Mouse (Mus musculus) lung, postnatal 4 days (tissue): ENCODE measurements around the gene Med31.
A peak's percentile ranks its signal among the peaks of the same experiment; 100 is the strongest.

Experiments used
- DNase-seq, 2 experiments: peaks; one replicate each; pipeline ENCODE4 v3.0.0; 2021

Med31 gene

DNA sequence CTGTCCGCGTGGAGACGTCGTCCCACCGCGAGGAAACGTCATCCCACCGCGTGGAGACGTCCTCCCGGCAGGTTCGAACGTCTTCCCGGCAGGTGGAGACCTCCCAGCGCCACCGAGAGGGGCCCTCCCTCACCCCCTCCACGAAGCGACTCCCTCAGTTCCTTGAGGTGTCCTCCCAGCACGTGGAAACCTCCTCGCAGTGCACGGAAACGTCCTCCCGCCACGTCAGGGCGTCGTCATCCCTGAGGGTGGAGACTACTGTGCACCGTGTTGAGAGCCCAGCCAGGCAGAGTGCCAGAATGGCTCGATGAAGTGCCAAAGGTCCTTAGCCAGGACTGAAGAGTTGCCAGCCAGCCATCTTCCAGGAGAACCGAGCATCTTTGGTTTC lies at the start of gene Med31:
Gene Med31, minus strand, starts transcription at position 183 of the 388 bp plus-strand sequence.
- peak; percentile 82 to 85 for DNase-seq

DNA sequence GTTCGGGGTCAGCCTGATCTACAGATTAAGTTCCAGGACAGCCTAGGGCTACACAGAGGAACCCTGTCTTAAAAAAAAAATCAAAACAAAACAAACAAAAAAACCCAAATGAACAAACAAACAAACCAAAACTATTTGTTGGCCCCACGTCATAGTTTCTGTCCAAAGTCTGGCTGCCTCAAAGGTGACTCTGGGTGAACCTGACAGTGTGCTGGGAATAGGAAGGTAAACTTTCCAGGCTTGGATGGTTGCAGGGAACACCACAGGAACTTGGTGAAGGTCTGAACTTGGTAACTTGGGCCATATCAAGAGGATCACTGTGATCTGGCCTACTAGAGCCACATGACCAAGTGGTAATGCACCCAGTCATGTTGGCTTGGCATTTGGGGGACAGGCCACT lies 41.0 kb upstream of the Med31 start:
- no peak for DNase-seq

DNA sequence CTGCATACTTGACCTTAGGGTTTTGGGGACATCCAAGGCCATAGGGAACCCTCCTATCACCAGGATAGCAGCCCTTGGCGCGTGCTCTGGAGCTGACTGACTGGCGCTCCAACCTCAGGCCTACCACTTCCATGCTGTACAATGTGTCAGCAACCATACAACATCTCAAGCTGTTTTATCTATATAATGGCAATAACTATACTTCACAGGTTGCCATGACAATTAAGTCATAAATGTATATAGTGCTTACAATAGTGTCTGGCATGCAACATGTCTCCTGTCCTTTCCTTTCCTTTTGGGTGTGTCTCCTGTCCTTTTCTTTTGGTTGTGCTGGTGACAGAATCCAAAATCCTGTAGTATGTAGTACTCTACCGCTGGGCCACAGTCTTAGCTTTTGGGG lies 40.2 kb upstream of the Med31 start:
- DNase-seq, result no peak

DNA sequence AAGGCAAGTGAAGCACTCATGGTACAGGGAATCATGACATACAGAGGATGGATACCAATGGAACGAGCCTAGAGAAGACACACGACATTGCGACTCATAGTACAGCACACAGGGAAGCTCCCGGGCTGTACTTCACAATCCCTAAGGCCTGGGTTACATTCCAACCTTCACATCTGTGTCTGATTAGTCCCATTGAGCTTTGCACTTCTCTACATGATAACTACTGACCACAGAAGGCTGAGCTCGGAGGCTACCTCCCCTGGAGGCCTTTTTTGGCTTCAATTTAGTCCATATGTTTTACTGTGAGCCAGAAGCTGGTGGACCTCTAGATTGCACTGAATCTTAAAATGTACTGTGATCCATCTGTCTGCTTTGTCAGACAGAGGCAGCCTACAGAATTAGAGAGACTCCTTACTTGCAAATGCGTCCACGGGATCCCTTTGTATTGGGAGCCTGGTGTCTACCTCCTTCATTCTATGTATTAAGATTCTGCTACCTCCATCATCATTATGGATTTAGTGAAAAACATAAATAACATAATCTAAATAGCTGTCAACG lies 29.9 kb upstream of the Med31 start:
- DNase-seq, result no peak

DNA sequence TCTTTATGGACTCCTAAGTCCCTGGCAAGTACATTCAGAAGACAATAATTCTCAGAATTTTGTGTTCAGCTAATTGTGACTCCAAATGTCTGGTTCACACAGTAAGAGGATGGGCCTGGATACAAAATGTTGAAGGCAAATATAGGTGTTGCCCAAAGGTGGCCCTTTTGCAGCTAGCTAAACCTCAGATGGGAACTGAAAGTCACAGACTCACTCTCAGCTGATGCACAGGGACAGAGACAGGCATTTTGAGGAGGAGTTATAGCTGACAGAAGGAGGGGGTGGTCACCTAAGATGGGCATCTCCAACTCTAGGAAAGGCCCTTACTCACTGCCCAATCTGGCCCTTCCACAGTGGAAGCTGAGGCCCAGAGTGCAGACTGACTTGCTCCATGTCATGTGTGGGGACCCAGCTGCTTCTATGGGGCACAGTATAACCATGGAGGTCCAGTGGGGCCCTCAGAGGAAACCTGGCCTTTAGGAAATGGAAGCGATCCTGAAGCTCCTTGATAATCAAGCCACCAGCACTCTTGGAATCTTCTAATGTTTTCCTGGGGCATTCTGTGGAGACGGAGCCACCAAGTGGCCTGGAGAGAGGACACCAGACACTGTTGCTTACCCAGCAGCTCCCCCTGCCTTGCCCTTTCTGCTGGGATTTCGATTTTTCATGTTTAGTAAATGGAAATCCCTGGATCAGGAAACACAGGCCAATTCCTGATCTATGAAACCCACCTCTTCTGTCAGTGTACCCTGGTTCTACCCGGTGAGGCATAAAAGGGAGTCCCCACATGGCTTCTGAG lies 24.9 kb upstream of the Med31 start:
- DNase-seq, result no peak

DNA sequence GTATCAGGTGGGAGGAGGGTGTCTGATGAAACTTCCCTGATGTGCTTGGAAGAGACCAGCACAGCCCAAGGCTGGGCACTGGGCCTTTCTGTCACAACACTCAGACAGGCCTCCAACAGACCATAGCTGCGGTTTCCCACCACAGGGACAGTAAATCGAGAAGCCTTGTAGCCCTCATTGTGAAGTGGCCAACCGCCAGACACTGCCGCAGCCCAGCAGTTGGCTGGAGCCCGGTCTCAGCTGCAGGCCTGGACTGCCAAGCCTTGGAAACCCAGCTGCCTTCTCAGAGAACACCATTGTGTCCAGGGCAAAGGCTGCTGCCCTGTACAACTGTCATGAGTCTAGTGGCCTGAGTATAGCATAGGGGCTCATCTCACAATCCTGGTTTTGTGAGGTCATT lies 18.6 kb upstream of the Med31 start:
- DNase-seq, result no peak

DNA sequence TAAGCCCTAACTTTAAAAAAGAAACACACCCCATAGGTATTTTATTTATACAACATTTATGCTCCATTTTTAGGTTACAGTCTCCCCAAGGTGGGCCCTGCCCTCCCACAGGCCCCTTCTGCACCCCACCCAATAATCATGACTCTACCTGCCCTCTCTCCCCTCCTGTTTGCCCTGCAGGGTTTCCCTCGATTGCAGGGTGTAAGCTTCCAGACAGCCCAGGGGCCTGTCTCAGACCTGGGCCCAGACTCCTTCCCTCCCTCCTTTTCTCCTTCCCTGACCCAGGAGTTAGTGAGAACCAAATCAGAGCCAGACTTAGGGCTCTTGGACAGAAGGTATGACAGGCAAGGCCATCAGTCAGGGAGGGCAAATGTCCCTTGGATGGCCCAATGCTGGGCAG lies 17.6 kb upstream of the Med31 start:
- no peak for DNase-seq

DNA sequence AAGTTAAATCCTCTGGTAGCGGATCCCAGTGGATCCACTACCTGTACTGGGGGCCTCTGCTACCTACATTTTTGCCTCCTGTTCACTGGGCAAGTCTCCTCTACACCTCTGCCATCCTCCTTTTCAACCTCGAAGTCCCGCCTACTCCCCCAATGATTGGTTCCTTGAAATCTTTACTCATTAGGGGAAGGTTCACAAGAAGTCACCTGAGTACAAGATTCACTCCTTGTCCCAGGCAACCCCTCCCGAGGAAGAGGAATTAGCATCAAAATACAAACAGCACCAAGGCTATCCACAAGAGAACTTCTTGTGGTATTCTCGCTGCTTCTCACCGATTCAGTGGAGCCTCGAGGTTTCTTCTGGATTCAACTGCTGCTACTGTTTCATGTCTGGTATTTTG lies 16.7 kb upstream of the Med31 start:
- no peak for DNase-seq

DNA sequence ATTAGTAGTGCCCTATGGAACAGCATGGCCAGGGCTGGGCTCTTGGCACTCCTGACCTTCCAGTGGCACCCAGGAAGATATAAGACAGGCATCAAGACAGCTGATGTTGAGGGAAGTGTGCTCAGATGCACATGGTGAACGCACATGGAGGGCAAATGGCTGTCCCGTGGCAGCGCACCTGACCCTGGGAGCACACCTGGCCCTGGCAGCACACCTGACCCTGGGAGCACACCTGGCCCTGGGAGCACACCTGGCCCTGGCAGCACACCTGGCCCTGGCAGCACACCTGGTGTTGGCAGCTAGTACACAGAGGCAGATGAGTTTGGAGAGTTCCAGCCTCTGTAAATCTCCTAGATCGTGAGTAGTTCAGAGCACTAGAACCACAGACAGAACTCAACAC lies 13.1 kb upstream of the Med31 start:
- no peak for DNase-seq

DNA sequence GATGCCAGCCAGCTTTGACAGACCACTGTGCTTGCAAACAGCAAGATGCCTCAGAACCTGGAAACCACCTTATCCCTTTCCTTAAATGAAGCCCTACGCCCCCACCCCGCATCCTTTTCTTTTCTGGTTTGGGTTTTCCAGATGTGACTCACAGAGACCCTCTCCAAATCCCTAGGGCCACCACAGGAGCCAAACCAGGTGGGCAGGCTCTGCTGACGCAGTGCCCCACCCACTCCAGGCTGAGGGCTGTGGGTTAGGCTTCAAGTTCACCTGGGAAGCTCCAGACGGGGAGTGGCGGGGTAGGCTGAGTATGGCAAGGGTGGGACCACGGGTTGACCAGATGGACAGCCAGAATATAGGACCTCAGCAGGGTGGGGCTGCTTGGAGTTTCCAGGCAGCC lies 11.5 kb upstream of the Med31 start:
- no peak for DNase-seq

DNA sequence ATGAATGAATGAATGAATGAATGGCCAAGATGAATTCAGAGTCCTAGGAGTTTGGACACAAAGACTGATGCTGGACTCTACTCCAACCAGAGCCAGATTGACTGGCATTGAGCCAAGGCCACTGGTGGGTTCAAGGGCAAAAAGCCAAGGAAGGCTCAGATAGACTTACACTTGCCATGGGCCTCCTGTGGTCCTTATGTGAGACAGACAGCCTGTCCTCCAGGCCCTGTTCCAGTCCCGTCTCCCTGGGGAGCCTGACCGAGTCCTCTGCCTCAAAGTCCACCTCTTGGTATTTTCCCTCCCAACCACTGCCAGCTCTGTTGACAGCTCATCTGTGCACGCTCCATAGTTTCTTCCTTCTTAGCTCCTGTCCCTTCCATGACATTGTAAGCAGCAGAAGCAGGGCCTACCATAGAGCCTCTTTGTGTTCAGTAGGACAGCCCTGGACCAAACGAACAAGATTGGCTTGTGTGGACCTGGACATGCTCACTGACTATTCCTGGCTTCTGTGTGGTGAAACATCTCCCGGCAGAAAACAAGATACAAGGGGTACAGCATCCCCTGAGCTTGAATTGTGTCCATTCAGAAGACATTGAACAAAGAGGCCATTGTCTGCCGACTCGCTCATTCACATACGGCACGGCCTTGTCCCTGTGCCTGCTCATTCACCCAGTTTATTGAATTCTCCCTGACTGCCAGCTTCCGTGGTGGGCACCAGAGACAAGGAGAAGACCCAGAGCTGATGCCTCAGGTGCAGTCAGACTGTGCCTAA lies 10.8 kb upstream of the Med31 start:
- no peak for DNase-seq

DNA sequence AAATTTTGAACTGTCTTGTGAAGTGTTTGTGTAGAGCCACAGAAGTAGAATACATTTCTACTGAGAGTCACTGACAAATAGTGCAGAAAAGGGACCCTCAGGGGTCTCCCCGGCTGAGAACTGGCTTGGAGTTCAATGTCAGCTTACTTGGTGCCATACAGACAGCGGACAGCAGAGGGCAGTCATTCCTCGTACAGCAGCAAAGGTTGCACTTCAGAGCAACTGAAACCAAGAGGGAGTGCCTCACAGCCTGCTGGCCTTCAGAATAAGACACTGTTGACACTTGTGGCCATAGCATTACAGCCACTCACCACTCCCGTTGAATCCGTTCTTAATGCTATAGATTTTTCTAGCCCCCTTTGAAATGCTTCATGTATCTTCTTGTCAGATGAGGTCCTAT lies 9.5 kb upstream of the Med31 start:
- DNase-seq, result peak; percentile 63 to 82

DNA sequence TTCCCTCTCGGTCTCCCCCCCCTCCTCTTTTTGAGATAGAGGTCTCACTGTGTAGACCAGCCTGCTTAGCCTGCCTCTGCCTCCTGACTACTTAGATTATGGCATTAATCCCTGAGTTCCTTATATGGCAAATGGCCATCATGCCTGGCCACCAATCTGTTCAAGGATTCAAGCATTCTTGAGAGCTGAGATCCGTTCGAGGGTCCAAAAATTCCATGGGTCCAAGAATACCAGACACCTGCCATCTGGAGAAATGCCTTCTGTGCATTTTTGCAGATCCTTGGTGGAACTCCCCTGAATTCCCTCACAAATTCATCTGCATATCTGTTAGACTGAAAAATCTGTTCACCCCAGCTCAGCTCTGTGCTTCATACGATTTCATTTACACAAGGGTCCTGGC lies 8.0 kb upstream of the Med31 start:
- no peak for DNase-seq

DNA sequence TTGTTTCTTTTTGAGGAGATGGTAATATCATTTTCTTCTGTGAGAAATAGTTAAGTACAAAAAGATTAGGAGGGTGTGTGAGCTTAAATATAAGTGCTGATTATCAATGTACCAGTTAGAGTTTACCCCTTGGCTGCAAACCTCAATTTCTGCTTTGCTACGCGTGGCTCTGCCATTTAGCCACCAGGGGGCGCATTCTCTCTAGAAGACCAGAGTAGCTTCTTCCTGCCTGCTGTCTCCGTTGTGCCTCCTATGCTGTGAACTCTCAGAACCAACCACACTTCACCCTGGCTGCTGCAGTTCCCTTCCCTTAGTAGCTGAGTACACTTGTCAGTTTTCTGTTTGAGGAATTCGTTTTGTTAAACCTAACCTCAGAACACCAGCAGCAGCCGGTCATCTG lies 5.9 kb upstream of the Med31 start:
- DNase-seq, result peak; percentile 50 to 73

DNA sequence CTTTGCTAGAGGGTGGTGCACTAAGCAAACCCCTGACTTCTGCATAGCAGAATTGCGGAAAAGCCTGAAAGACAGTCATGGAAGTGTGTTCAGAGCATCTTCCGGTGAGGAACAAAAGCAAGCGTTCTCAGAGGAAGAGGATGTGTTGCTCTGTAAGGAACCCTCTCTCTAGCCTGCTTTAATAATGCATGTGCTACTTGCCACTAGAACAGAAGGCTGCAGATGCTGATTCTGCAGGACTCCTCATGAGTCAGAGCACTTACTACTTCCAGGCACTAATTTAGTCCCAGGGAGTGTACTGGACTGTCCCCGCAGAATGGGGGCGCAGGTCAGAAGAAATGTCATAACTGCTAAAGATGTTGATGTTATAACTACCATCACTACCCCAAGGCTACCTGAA lies 1.7 kb upstream of the Med31 start:
- DNase-seq, result no peak

DNA sequence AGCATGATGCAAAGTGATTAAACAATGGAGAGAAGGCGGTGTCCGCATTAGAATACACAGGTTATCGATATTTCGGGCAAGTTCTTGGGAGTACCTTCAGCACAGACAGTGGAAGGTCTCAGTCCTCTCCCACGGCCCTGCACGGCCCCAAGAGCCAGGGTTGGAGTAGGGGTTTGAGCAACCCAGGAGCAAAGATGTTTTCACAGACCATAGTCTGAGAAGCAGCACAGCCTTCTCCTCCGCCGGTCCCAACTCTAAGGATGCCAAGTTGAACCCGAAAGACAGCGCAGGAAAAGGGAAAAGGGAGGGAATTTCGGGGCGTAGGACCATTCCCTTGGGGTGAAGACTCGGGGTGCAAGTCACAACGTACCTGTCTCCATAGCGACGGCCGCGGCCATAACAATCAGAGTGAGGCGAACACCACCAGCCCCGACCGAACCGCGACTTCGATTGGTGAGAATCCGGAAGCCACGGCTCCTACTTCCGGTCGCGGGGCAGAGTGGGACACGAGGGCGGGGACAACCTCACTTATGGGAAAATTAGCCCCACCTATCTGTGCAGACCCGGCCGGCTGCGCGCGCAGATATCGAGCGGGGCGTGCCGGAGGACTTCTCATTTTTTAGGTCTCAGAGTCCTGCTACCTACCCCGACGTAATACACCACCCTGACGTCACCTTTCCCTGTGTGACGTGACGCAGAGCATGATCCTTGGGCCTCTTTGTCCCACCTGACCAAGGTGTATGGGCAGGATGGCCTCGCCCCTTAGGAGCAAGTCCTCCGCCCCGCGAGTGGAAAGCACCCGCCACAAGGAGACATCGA lies 592 bp downstream of the Med31 start:
- peak; percentile 95 for DNase-seq

DNA sequence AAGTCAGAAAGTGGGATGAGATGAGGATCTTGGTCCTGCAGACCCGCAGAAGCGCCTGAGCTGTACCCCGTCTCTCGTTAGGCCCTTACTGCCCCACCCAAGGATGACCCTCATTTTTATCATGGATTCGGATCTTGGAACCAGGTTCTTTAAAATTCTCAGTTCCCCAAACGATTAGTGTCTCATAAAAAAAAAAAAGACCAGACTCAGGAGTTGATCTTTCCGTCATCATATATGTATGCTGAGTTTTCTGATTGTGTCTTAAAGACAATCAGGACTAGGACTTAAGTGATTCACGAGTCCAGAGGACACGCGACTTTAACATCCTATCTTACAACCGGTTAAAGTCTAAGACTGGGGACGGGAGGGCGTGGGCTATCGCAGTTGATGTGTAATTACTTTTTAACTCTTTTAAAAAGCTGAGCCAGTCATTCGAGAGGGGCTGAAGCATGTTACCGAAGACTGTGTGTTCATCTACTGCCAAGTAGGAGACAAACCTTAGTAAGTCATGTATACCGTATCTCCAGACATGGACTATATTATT lies 7.5 kb downstream of the Med31 start:
- no peak for DNase-seq

DNA sequence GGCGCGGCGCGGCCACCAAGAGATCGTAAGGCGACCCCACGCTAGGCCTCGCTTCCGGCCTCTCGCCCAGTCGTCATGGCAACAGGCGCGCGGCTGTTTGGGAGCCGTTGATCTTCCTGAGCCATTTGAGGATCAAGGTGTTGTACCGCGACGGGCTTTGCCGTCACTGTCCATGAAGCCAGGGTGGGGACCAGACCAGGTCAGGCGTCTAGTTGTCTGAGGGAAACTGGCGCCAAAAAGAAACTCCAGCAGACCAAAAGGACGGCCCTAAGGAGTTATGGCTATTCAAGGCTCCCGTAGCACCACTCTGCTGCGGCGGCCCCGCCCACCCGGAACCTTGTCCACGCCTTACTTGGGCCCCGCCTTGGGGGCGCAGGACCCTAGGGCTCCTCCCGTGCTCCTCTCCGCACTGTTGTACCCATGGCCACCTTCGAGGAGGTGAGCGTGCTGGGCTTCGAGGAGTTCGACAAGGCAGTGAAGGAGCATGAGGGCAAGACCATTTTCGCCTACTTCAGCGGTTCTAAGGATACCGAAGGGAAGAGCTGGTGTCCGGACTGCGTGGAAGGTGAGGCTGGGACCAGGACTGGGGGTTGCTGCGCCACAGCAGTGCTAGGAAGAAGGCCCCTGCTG lies 8.1 kb downstream of the Med31 start, which contains the start of the genes 4933427D14Rik and Txndc17:
Gene 4933427D14Rik, minus strand, starts transcription at position 256 of the 630 bp plus-strand sequence.
Gene Txndc17, plus strand, starts transcription at position 344 of the 630 bp plus-strand sequence.
- peak; percentile 90 to 92 for DNase-seq

DNA sequence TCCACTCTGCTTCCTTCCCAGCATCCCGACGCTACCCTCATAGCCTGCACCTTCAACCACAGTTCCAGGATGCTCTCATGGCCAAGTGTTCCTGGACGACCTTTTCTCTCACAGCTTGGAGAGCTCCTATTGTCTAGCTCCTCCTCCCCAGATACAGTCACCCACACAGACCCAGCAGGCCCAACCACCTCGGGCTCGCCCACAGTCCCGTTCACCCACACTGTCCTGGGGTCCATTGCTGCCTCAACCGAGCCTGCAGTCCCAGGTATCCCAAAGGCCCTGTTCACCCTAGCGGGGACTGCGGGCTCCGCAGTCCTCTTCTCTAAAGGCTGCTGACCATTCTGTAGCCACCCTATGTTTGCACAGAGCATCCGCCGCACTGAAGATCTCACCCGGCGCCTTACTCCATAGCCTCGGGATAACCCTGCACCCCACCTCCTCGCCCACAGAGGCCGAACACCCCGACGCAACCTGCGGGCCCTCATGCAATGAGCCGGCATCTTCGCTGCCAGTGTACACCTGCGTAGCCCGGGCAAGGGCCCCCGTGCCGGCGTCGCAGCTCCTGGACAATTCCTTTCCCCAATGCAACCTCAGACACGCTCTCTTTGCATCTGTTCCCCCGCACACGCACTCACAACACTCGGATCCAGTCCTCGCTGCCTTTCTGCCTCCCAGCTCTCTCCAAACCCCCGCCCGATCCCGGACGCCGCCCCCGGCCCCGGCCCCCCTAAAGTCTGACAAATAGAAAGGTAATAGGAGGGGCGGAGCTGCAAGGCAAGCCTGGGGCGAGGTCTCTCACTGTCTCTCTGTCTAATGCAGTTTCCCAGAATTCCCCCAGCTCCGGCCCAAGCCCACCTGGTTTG lies 8.8 kb downstream of the Med31 start, which contains the start of gene Gm43951:
Gene Gm43951, minus strand, starts transcription at position 500 of the 863 bp plus-strand sequence.
- peak; percentile 44 to 46 for DNase-seq

DNA sequence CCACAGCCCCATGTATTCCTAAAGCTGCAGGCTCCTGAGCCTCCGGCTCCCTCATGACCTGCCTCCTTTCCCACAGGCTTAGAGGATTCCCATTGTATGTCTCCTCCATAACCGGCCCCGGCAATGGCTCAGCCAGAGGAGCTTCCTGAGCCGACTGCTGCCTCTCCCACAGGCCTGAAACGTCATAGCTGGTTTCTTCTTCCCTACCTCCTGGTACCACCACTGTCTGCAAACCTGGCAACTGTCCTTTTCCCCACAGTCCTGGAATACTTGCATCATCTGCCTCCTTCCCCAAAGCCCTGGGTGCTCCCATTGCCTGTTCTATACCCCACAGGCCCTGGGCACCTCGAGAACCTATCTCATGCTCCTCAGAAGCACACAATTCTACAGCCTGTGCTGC lies 10.1 kb downstream of the Med31 start:
- DNase-seq, result no peak

DNA sequence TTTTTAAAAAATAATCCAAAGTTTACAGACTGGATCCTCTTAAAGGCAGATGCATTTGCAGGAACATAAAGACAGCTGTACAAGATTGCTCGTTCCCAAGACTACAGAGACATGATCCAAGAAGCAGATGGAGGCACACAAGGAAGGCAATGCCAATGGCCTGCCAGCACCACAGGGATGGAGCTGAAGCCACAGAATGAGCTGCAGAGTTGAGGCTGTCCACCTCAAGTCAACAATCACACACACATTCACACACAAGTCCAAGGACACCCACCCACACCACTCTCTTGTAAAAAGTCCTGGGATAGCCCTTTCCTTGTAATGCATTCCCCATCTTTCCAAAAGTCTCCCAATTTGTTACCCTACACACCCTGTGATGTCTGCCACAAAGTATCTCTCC lies 12.0 kb downstream of the Med31 start:
- DNase-seq, result no peak
